Mouse (Mus musculus): ENCODE measurements around the gene Krt88. TPM values are rescaled to one million over a fixed set of nuclear protein-coding genes. Genes with fewer than 3 reads are reported as not detected.
A peak's percentile ranks its signal among the peaks of the same experiment; 100 is the strongest.

Krt88 gene
- total RNA-seq, 2 experiments from 2014 or later = not detected

DNA sequence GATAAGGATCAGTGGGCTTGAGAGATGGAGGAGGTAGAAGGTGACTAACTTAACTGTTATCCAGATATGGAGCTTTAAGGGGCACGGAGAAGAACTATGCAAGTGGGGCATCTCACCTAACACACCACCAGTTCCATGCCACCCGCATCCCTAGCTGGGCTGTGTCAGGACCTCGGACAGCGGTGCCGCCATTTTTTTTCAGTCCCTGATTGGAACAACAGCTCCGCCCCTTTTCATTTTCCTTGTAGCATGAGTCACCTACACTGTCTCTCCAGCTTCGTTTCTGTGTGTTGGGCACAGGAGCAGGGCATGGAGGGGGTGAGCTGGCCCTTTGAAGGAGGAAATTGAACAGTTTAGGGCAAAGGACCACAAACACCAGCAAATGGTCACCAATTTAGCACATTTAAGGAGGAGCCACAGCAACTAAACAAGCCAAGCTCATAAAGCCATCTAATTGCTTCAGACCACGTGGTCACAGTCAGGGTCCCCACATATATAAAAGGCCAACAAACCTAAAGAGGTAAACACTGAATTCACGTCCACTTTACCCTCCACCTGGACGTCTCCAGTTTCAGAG is 25.5 kb downstream of the Krt88 start, which contains the start of gene Krt86:
TSS of gene Krt86 (plus strand) at position 527 of the 577 bp plus-strand sequence.
- peak in 1 of 2 experiments; percentile 35 for DNase-seq (ENCODE audit: low spot score in 2 of 2)

DNA sequence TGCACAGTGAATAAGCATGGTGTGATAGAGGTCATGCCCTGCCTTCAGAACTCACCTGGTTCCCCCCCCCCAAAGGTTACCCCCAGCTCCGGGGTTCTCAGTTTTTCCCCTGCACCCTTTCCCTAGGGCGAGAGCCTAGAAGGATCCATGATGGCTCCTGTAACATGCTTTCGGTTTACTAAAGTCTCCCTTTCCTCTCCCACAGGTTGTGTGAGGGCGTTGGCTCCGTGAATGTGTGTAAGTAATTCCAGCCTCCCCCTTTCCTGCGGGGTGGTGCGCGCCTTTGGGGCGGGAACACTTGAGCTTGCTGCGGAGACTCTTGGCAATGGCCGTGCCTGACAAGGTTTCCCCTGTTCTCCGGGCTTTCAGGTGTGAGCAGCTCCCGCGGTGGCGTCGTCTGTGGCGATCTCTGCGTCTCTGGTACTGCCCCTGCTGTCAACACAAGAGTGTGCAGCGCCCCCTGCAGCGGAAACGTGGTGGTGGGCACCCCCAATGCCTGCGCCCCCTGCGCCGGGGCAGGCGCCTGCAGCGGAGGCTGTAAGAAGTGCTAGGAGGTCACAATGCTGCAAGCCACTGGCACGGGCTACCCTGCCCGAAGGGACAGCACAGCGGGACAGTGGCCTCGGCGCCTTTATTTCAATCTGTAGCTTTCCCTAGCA is 31.6 kb downstream of the Krt88 start:
- DNase-seq (ENCODE audit: low spot score in 2 of 2) = peak; percentile 35 to 47

DNA sequence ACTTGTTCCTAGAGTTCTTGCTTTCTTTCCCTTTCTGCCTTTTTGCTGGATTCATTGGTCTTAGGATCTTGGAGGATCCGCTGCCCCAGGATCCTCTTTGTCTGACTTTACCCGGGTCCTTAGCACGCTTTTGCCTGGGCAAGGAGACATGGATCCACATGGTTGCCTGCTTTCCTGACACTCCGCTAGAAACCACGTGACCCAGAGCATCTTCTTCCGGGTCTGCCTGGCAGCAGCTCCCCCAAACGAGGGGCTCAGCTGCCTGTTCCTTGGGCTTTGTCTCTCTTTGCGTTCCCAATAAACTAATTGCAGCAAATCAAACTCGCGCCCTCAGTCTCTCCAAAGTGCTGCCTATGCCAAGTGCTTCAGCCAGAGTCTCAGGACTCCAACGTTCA is 32.1 kb downstream of the Krt88 start:
- DNase-seq (ENCODE audit: low spot score in 2 of 2) = no peak

DNA sequence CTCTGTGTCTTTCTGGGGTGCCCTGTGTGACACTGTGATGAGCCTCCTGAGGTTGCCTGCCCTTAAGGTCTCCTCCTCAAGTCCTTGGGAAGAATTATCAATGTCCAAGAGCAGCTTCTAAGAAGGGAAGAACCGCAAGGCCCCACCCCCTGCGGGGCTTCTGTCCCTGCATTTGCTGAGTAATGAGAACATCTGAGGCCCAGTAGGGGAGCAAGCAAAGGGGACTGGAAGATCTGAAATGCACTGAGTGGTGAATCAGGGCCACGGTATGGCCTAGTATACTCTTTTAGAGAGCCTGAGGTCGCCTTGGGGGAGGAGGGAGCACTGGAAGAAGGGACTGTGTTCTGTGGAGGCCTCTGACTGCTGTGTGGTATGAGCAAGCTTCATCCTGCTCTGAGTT is 34.5 kb downstream of the Krt88 start:
- no peak for DNase-seq (ENCODE audit: low spot score in 2 of 2)

DNA sequence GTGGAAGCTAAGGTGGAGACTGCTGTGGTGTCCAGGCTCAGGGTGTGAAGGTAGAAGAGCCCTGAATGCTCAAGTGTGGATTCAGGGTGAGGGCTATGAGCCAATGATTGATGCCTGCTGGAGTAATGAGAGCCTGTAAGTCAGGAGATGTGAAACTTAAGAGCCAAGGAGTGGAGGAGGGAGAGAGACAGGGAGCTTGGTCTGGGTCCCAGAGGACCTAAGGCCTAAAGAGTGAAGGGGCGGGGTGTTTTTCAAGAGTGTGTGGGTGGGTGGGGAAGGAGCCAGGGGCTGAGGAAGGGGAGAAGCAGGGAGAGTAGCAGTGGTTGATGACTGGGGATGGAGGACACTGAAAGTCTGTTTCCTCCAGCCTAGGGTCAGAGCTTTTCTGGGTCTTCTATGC is 36.1 kb downstream of the Krt88 start:
- DNase-seq (ENCODE audit: low spot score in 2 of 2) = no peak

DNA sequence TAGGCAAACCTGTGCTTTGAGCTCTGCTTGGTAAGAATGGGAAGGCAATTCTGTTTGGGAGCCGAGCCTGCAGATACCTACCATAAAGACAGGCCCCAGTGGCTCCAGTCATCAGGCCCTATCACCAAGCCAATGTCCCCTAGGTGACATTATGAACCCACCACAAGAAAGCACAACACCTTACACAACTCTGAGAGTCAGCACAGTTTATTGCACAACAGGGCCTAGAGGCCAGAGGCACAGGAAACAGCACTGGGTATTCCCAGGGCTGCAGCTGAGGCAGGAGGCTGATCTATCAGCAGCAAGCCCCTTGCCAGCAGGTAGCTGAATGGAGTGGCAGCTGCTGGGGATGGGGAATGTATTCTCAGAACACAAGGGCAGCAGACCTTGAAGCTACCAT is 37.4 kb downstream of the Krt88 start:
- DNase-seq (ENCODE audit: low spot score in 2 of 2) = no peak

DNA sequence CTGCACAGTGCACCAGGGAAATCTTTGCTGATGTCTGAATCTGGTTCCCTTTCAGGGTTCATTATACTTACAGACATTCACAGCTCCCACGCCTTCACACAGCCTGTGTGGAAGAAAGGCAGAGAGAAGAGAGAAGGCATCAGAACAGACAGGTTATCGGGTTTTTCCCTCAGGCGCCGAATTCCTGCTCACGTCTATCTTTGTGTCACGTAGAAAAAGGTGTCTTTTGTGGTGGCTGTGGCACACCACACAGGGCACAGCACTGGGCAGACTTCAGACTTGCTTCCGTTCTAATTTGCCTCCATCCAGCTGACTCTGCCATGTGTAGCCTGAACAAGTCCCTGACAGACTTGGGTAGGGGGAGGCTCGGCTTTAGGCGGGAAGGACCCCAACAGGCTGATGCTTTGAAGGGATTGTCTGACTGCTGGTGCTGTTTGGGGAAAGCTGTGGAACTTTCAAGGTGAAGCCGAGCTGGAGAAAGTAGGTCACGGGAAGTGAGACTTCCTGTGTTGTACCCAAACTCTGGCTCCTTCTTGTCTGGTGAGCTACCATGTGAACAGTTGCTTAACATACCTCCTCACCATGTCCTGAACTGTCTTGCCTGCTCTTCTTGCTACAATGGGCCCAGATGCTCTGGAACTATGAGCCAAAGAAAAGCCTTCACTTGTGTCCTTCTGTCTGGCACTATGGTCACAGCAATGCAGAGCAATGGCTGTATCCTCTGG is 38.5 kb downstream of the Krt88 start:
- DNase-seq (ENCODE audit: low spot score in 2 of 2) = no peak

DNA sequence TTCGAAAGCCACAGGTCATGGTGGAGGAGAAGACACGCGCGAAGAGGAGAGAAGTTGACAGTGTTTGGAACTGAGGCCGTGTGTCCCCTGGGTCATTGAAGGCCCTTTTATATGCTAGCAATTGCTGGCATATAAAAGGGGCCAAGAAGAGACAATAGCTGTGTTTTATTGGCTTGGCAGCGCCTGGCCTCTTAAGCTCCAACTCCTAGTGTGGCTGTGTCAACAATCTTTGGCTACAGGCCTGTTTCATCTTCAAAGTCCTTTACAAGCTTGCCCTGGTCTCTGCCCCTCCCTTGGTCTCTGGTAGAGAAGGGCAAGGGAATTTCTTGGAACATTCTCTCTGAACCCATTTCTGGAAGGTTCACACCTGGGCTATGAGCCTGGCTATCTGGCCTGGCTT is 43.9 kb downstream of the Krt88 start, which contains the start of gene Krt83:
TSS of gene Krt83 (minus strand) at position 82 of the 400 bp plus-strand sequence.
- DNase-seq (ENCODE audit: low spot score in 2 of 2) = no peak

DNA sequence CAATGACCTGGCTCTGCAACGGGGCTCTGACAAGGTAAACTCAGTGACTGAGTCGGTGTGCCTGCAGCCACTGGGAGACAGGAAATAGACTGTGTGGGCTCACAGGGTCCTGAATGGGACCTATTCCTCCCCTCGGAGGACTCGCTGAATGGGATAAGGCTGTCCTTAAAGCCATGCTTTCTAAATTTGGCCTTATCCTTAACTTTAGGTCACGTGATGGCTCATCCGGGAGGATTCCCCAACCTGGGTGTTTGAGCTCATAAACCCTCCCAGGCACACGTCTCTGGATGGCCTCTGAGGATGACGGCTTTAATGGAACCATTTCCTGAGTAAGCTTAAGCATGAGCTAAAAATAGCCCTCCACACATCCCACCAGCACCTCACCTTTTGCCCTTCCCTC is 45.2 kb downstream of the Krt88 start:
- no peak for DNase-seq (ENCODE audit: low spot score in 2 of 2)

DNA sequence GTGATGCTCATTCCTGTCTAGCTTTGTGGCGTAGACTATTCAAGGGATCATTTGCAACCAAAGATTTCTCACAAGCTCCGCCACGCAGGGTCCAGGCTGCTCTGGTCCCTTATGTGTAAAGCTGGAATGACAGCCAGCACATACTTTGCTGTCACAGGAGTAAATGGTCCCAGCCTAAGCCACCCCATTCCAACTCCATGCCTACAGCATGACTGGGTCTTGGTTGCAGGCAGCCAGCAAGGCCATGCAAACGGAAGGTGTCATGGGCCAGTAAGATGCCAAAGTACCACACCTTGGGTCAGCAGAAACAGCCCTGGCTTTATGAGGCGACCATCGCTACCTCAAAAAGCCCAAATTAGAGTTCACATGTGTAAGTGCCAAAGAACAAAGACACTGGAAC is 46.2 kb downstream of the Krt88 start:
- DNase-seq (ENCODE audit: low spot score in 2 of 2) = no peak

DNA sequence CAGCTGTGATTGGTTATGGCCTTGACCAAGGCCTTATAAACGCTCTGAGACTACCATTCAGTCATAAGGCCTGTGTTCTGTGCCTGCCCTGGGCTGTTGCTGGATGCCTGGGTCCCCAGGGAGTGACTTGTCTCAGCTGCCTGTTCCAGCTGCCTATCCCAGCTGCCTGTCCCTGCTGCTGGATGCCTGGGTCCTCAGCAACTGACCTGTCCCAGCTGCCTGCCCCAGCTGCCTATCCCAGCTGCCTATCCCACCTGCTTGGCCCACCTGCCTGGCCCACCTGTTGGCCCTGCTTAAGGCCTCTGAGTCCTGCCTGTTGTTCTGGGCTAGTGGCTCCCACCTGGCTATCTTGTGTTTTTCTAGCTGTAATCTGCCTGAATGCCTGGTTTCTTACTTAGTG is 46.7 kb downstream of the Krt88 start:
- DNase-seq (ENCODE audit: low spot score in 2 of 2) = no peak

DNA sequence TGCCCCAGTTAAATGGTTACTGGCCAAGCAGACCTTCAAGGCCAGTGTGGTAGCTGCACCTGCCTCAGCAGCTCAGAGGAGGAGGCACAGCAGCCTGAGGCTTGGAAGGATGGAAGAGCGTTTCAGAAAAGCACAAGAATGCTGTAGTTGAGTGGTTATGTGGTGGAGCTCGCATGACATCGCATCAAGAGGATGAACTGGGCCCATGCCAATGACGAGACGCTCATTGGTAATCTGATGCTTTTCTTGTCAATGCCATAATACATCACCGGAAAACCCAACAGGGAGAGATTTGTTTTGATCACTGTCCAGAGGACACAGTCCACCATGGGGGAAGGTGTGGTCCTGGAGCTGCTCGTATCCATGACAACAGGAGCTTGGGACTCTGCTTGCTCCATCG is 47.7 kb downstream of the Krt88 start:
- no peak for DNase-seq (ENCODE audit: low spot score in 2 of 2)

DNA sequence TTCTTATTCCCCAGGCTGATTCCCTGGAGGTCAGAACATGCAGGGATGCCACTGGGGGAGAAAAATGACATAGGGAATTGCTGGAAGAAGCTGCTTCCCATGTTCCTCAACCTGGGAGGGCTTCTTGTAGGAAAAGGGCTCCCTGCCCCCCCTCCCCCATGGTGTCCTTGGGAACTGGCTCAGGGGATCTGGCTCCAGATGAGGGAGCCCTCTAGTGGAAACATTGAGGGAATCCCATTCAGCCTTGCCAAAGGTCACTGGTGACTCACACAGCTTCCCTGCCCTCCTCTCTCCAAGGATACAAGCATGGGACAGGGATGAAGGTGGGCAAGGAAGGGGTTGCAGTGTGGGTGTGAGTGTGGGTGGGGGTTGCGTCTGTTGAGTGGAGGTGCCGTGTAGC is 49.6 kb downstream of the Krt88 start:
- DNase-seq (ENCODE audit: low spot score in 2 of 2) = no peak

Other genes starting within 250 kb of the Krt88 start
- gene Grasp, start 223.6 kb upstream of the Krt88 start, total RNA-seq (2021) = 10 to 100 TPM; 14.1 to 14.7 TPM
- 10 to 100 TPM; 25.3 to 26.0 TPM for gene Nr4a1, start 193.5 kb upstream of the Krt88 start, total RNA-seq (2021)
- 10 to 100 TPM; 24.8 to 25.8 TPM for gene Atg101, start 163.5 kb upstream of the Krt88 start, total RNA-seq (2021)
- gene 6030408B16Rik, start 154.5 kb upstream of the Krt88 start, total RNA-seq (2021) = under 1 TPM in 1 of 2 experiments, not detected in 1; 0.59 TPM
- 1 to 10 TPM; 2.7 to 3.4 TPM for gene Krt80, start 77.6 kb upstream of the Krt88 start, total RNA-seq (2021)
- gene Krt7, start 36.7 kb upstream of the Krt88 start, total RNA-seq (2021) = under 1 TPM; 0.22 to 0.39 TPM
- gene Krt87, start 8.9 kb upstream of the Krt88 start, total RNA-seq (2021) = under 1 TPM; 0.13 to 0.15 TPM
- not detected for gene Krt81, start 16.0 kb downstream of the Krt88 start, total RNA-seq (2021)
- not detected for gene Krt86, start 25.7 kb downstream of the Krt88 start, total RNA-seq (2021)
- gene Krt83, start 43.8 kb downstream of the Krt88 start, total RNA-seq (2021) = under 1 TPM in 1 of 2 experiments, not detected in 1; 0.21 TPM
- under 1 TPM in 1 of 2 experiments, not detected in 1; 0.36 TPM for gene Gm49425, start 69.5 kb downstream of the Krt88 start, total RNA-seq (2021)
- gene Krt84, start 85.1 kb downstream of the Krt88 start, total RNA-seq (2021) = not detected
- gene Krt82, start 102.9 kb downstream of the Krt88 start, total RNA-seq (2021) = not detected
- gene Krt90, start 115.2 kb downstream of the Krt88 start, total RNA-seq (2021) = not detected
- under 1 TPM in 1 of 2 experiments, not detected in 1; 0.08 TPM for gene Krt75, start 126.2 kb downstream of the Krt88 start, total RNA-seq (2021)
- gene Gm5414, start 180.4 kb downstream of the Krt88 start, total RNA-seq (2021) = not detected
- gene Gm5478, start 199.6 kb downstream of the Krt88 start, total RNA-seq (2021) = not detected
- under 1 TPM in 1 of 2 experiments, not detected in 1; 0.13 TPM for gene Krt6b, start 232.5 kb downstream of the Krt88 start, total RNA-seq (2021)
- under 1 TPM in 1 of 2 experiments, not detected in 1; 0.23 TPM for gene Krt6a, start 246.6 kb downstream of the Krt88 start, total RNA-seq (2021)